Mouse (Mus musculus): ENCODE results near the gene Dppa2. TPM values are rescaled to one million over a fixed set of nuclear protein-coding genes. Genes with fewer than 3 reads are reported as not detected.
"Not testable (repeated sequence)": the region's sequence is repeated elsewhere in the genome, so short reads cannot be mapped to it uniquely, and the experiment has no call there.

The Dppa2 gene
- polyA plus RNA-seq, 1 experiment from 2014 or later, result 0.10 TPM

DNA sequence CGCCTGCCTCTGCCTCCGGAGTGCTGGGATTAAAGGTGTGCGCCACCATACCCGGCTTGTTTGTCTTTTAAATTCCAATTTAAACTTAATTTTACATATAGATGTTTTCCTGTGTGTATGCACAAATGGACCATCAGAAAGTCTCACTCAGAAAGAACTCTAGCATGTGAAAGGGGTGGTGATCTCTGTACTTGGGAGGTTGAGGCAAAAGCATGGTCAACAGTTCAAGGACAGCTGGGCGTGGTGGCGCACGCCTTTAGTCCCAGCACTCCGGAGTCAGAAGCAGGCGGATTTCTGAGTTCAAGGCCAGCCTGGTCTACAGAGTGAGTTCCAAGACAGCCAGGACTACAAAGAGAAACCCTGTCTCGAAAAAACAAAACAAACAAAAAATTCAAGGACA, 5.2 kb downstream of the Dppa2 start:
- H3K4me2 ChIP-seq; H3K4me1 ChIP-seq (replicated peaks); H3K27me3 ChIP-seq; H3K36me3 ChIP-seq; ATAC-seq (ENCODE audit: low FRiP score); H3K9ac ChIP-seq; H3K9me3 ChIP-seq; H3K27ac ChIP-seq; H3K4me3 ChIP-seq: not testable (repeated sequence)
- 94% methylated on average over 10 of the region's 10 CpGs for WGBS

DNA sequence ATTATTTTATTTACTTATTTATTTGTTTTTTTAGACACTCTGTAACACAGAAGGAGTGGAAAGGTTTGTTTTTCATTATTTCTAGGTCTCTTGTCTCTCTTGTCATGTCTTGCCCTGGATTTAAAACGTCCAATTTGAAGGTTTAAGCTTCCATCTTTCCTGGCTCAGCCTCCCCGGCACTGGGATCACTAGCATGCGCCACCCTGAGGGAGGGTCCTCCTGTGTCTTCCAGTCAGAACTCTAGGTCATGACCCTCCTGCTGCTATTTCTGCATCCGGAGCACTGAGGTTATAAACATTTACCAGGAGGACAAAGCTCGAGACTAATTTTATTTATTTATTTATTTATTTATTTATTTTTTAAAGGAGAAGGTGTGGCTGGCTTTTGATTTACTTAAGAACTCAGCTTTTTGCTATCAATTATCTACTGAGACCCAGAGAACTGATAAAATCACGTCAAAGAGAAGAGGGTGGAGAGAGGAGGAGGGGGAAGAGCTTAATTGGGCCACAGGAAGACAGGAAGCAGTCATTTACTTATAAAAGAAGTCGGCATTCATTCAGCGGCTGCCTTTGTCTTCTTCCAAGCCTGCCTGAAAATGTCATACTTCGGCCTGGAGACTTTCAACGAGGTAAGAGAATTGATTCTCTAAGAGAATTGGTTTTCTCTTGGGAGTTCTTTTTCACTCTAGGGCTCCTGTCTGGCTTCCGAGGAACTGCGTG, 6.4 kb downstream of the Dppa2 start:
- H3K9me3 ChIP-seq, result no peaks in the 10 kb centered on the region
- no peak for ATAC-seq (ENCODE audit: low FRiP score)
- H3K4me2 ChIP-seq, result no peak overlapping the region
- no peaks in the 10 kb centered on the region for H3K27me3 ChIP-seq
- WGBS, result 80% methylated on average over 12 of the region's 12 CpGs
- no peak overlapping the region for H3K27ac ChIP-seq
- H3K4me1 ChIP-seq (replicated peaks), result no peaks in the 10 kb centered on the region
- no peak overlapping the region for H3K4me3 ChIP-seq
- no peak overlapping the region for H3K9ac ChIP-seq
- no peaks in the 10 kb centered on the region for H3K36me3 ChIP-seq

DNA sequence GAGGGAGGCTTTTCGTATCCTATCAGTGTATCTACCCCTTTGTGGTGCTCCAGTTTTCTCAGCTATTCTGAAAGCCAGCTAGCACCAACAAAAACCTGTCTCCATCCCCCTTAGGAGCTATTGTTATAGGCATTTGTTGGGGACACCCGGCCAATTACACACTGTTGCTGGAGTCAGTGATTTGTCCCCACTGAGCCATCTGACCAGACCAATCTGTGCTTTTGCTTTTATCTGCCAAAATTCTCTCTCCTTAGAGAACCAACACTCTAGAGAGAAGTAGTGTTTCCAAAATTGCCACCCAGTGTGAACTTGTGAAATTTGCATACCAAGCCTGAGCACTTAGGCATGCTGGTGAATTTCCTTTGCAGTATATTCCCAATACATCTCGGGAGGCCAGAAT, 11.6 kb downstream of the Dppa2 start:
- WGBS, result 92% methylated on average over 3 of the region's 3 CpGs
- H3K4me3 ChIP-seq, result no peak overlapping the region

DNA sequence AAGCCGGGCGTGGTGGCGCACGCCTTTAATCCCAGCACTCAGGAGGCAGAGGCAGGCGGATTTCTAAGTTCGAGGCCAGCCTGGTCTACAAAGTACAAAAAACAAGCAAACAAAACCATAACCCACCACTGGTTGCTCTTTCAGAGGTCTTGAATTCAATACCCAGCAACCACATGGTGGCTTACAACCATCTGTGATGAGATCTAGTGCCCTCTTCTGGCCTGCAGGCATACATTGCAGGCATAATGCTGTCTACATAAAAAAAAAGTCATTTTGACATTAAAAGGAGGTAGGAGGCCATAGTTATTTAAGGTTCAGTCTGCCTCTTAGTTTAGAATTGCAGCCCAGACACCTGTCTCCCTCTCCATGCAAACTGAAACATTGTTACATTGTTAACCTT, 17.1 kb downstream of the Dppa2 start:
- no peak overlapping the region for H3K4me3 ChIP-seq
- H3K27me3 ChIP-seq, result no peaks in the 10 kb centered on the region
- no peak overlapping the region for H3K27ac ChIP-seq
- no peak overlapping the region for H3K4me2 ChIP-seq
- no peaks in the 10 kb centered on the region for H3K36me3 ChIP-seq
- ATAC-seq (ENCODE audit: low FRiP score), result no peak
- 95% methylated on average over 6 of the region's 6 CpGs for WGBS
- no peak overlapping the region for H3K9ac ChIP-seq
- H3K4me1 ChIP-seq (replicated peaks), result no peaks in the 10 kb centered on the region
- H3K9me3 ChIP-seq, result no peaks in the 10 kb centered on the region

More for the DNA sequence above, 11.6 kb downstream of the Dppa2 start:
- H3K36me3 ChIP-seq, result no peaks in the 10 kb centered on the region
- no peak overlapping the region for H3K9ac ChIP-seq
- no peak for ATAC-seq (ENCODE audit: low FRiP score)
- H3K27ac ChIP-seq, result no peak overlapping the region
- no peaks in the 10 kb centered on the region for H3K27me3 ChIP-seq
- H3K9me3 ChIP-seq, result no peaks in the 10 kb centered on the region
- no peaks in the 10 kb centered on the region for H3K4me1 ChIP-seq (replicated peaks)
- H3K4me2 ChIP-seq, result no peak overlapping the region

DNA sequence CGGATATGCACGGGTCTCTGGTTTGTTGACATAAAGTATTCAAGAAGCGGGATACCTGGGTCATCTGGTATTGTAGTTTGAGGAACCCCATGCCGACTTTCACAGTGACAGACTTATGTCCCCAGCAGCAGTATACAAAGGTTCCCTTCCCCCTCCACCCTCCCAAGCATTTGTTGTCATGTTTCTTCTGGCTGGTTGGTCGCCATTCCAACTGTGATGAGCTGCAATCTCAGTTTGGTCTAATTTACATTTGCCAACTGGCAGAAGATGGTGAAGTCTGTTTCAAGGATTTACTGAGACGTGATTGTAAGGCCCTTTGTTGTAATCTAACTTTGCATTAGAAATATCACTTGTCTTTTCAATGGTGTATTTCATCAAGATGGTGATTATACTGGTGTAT, 19.4 kb downstream of the Dppa2 start:
- no peaks in the 10 kb centered on the region for H3K27me3 ChIP-seq
- no peaks in the 10 kb centered on the region for H3K4me1 ChIP-seq (replicated peaks)
- no peak overlapping the region for H3K9ac ChIP-seq
- H3K36me3 ChIP-seq, result no peaks in the 10 kb centered on the region
- no peak overlapping the region for H3K4me3 ChIP-seq
- ATAC-seq (ENCODE audit: low FRiP score), result no peak
- no peak overlapping the region for H3K27ac ChIP-seq
- no peak overlapping the region for H3K4me2 ChIP-seq
- H3K9me3 ChIP-seq, result no peaks in the 10 kb centered on the region
- 65% methylated on average over 6 of the region's 6 CpGs for WGBS

DNA sequence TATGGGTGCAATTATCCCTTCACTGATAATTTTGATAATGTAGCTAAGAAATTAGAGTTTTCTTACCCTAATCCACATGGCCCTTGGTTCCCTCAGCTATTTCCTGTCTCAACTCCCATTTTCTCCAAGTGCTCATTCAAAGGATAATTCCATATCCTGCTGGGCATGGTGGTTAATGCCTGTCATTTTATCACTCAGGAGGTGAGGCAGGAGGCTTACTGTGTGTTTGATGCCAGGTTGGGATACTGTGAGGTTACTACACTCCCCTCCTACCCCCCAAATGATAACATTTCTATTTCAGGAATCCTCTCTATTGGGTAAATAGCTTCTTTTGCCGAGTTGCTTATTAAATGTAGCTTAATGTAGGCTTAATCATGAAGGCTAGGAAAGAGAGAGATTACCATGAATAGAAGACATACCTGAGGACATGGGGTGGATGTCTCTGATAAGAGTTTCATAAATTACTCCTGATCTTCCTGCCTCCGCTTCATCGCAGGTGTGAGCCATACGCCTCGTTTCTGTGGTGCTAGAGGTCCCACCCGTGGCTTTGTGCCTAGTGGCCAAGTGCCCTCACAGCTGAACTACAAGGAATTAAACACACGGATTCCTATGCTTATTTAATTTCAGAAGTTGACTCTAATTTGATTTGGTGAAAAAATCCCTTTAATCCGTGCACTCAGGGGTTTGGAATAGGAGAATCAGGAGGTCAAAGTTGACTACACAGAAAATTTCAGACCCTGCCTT, 20.1 kb downstream of the Dppa2 start:
- Histone ChIP-seq H3K4me2 (no peak overlapping the region), H3K27ac (no peak overlapping the region), H3K4me1 (replicated peaks) (no peaks in the 10 kb centered on the region), H3K27me3 (no peaks in the 10 kb centered on the region), H3K9me3 (no peaks in the 10 kb centered on the region), H3K9ac (no peak overlapping the region), H3K4me3 (no peak overlapping the region), H3K36me3 (no peaks in the 10 kb centered on the region)
- no peak for ATAC-seq (ENCODE audit: low FRiP score)
- WGBS, result 87% methylated on average over 8 of the region's 8 CpGs

DNA sequence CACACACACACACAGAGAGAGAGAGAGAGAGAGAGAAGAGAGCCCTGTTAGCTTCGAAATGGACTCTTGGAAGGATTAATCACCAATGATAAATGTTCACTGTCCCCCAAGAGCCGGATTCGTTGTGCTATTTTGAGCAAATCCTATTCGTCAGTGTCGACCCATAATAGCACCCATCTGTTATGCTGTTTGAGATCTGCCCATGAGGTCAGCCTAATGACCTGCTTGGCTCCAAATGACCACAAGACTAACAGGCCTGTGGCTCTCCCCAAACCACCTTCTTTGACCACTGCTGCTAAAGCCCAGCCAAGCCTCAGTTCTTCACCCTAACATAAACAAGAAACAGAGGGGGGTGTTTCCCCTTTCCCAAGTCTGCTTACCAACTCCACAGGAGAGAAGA, 23.2 kb downstream of the Dppa2 start:
- Histone ChIP-seq H3K27ac (no peak overlapping the region), H3K4me1 (replicated peaks) (no peaks in the 10 kb centered on the region), H3K4me2 (no peak overlapping the region), H3K4me3 (no peak overlapping the region), H3K9ac (no peak overlapping the region), H3K27me3 (no peaks in the 10 kb centered on the region), H3K9me3 (no peaks in the 10 kb centered on the region), H3K36me3 (no peaks in the 10 kb centered on the region)
- WGBS, result 39% methylated on average over 5 of the region's 5 CpGs
- no peak for ATAC-seq (ENCODE audit: low FRiP score)

DNA sequence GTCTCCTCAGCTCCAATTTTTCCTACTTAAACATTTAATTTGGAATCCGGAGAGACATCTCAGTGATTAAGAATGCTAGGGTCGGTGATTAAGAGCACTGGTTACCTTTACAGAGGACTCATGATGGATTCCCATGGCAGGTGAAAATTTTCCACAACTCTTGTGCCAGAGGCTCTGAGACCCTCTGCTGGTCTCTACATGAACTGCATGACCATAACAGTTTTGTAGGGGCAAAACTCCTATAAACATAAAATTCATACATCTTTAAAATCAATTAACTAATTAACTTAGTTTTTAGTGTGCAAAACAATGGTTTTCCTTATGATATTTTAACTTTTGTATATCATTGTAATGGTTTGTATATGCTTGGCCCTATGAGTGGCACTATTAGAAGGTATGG, 24.7 kb downstream of the Dppa2 start:
- ATAC-seq (ENCODE audit: low FRiP score), result no peak
- H3K4me2 ChIP-seq, result no peak overlapping the region
- no peak overlapping the region for H3K9ac ChIP-seq
- 91% methylated on average over 2 of the region's 2 CpGs for WGBS
- no peaks in the 10 kb centered on the region for H3K4me1 ChIP-seq (replicated peaks)
- no peaks in the 10 kb centered on the region for H3K27me3 ChIP-seq
- no peaks in the 10 kb centered on the region for H3K36me3 ChIP-seq
- H3K27ac ChIP-seq, result no peak overlapping the region
- no peak overlapping the region for H3K4me3 ChIP-seq
- H3K9me3 ChIP-seq, result no peaks in the 10 kb centered on the region

DNA sequence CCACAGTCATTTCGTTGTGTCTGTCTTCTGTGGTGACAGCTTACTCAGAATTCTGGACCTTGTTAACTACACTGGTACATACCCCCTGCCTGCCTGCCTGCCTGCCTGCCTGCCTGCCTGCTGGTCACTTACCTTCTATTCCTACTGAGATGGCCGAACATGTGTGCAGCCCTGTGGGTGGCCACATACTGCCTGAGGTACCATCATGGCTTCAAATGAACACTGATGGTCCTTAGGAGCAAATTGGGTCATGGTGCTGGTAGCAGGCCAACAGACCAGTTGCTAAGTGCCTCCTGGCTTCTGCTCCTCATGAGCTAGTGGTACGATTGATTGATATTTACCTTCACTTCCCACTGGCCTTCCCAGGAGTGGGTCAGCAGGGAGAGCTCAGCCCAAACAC, 28.1 kb downstream of the Dppa2 start:
- 97% methylated on average over 3 of the region's 3 CpGs for WGBS
- no peak overlapping the region for H3K4me2 ChIP-seq
- no peak for ATAC-seq (ENCODE audit: low FRiP score)
- no peaks in the 10 kb centered on the region for H3K4me1 ChIP-seq (replicated peaks)
- no peaks in the 10 kb centered on the region for H3K36me3 ChIP-seq
- no peak overlapping the region for H3K4me3 ChIP-seq
- H3K9ac ChIP-seq, result no peak overlapping the region
- H3K27ac ChIP-seq, result no peak overlapping the region
- no peaks in the 10 kb centered on the region for H3K9me3 ChIP-seq
- no peaks in the 10 kb centered on the region for H3K27me3 ChIP-seq

DNA sequence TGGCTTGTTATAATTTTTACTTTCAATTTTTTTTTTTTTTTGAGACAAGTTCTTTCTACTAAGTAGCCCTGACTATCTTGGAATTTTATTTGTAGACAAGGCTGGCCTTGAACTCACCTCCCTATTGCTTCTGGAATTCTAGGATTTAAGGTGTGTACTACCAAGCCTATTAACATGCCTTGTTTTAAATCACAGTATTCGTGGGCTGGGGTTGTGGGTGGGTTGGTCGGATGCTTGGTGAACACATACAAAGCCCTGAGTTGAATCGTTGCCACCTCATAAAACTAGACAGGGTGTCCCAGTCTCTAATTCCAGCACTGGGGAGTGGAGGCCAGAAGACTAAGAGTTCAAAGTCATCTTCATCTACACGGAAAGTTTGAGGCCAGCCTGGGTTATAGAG, 31.6 kb downstream of the Dppa2 start:
- Histone ChIP-seq H3K36me3 (no peaks in the 10 kb centered on the region), H3K4me1 (replicated peaks) (no peaks in the 10 kb centered on the region), H3K9ac (no peak overlapping the region), H3K4me2 (no peak overlapping the region), H3K4me3 (no peak overlapping the region), H3K27me3 (no peaks in the 10 kb centered on the region), H3K9me3 (no peaks in the 10 kb centered on the region), H3K27ac (no peak overlapping the region)
- no peak for ATAC-seq (ENCODE audit: low FRiP score)
- WGBS, result 91% methylated on average over 4 of the region's 4 CpGs

DNA sequence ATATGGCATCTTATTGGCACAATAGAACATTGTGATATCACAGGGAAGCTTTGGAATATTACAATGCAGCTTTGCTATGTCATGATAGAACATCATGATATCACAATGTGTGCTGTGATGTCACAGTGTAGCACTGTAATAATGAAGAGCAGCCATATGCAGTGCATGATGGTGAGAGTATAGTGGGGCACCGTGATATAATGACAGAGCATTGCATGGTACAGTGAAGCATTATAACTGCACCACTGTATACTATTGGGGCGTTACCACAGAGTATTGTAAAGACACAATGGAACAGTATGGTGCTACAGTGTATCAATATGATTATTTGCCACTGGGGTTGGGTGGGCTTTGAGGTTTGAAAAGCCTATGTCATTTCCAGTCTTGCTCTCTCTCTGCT, 40.5 kb downstream of the Dppa2 start:
- Histone ChIP-seq H3K4me1 (replicated peaks) (no peaks in the 10 kb centered on the region), H3K36me3 (no peaks in the 10 kb centered on the region), H3K27ac (no peak overlapping the region), H3K9ac (no peak overlapping the region), H3K4me2 (no peak overlapping the region), H3K27me3 (no peaks in the 10 kb centered on the region), H3K9me3 (peaks cover 10% of the 10 kb centered on the region; the same call in 1 of the 2 replicates), H3K4me3 (no peak overlapping the region)
- WGBS, result 88% methylated on average over 2 of the region's 2 CpGs
- ATAC-seq (ENCODE audit: low FRiP score), result no peak

DNA sequence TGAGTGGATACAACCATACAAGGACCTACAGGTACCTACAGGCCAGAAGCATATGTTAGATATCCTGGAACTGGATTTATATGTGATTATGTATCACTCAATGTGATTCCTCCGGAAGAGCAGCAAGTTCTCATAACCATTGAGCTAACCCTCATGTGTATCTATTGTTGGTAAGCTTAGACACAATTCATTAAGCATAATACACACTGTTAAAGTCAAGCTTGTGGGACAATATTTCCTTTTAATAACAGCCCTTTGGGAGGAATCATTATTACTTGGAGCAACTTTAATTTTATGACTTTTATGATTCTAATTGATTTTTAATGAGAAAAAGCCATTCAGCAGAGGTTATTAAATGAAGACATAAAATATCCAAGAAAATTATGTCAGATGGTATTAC, 43.5 kb downstream of the Dppa2 start:
- no peaks in the 10 kb centered on the region for H3K36me3 ChIP-seq
- peaks cover 10% of the 10 kb centered on the region; the same call in 1 of the 2 replicates for H3K9me3 ChIP-seq
- no peak overlapping the region for H3K9ac ChIP-seq
- WGBS, result 83% methylated on average over 1 of the region's 1 CpGs
- no peak overlapping the region for H3K4me2 ChIP-seq
- no peak overlapping the region for H3K27ac ChIP-seq
- H3K4me1 ChIP-seq (replicated peaks), result no peaks in the 10 kb centered on the region
- no peak overlapping the region for H3K4me3 ChIP-seq
- no peaks in the 10 kb centered on the region for H3K27me3 ChIP-seq
- ATAC-seq (ENCODE audit: low FRiP score), result no peak

DNA sequence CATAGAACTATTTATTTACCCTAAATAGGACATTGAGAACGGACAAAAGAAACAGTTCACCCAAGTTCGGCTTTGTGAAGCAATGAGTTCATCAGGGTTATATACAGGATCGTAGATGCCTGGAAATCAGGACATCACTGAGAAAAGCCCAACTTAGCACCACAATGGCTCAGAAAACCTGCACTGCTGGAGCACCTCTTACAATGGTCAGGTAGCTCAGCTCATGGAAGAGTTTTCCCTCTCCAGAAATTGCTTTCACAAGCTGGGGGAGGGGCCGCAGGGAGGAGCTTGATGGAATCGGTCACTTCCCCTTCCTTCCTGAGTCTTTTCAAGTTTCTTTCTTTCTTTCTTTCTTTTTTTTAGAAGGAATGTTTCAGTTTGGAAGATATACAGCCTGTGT, 52.0 kb downstream of the Dppa2 start:
- H3K4me3 ChIP-seq, result no peak overlapping the region
- H3K9ac ChIP-seq, result no peak overlapping the region
- H3K27me3 ChIP-seq, result no peaks in the 10 kb centered on the region
- H3K4me2 ChIP-seq, result no peak overlapping the region
- H3K27ac ChIP-seq, result no peak overlapping the region
- 86% methylated on average over 5 of the region's 5 CpGs for WGBS
- no peaks in the 10 kb centered on the region for H3K4me1 ChIP-seq (replicated peaks)
- H3K9me3 ChIP-seq, result no peaks in the 10 kb centered on the region
- no peaks in the 10 kb centered on the region for H3K36me3 ChIP-seq
- ATAC-seq (ENCODE audit: low FRiP score), result no peak
